Mouse (Mus musculus) stomach, embryonic 16.5 days (tissue): Measurements from ENCODE around the gene Vmn1r21. TPM values are rescaled to one million over a fixed set of nuclear protein-coding genes. Genes with fewer than 3 reads are reported as not detected.
A peak's percentile ranks its signal among the peaks of the same experiment; 100 is the strongest.
"Not testable (repeated sequence)": the region's sequence is repeated elsewhere in the genome, so short reads cannot be mapped to it uniquely, and the experiment has no call there.

Experiments
- ATAC-seq: fragments of 200-750 bp; cut with Nextera tagmentation; 2 replicates; pipeline ENCODE4 v1.8.0; 2017; ENCODE audit warnings: moderate number of reproducible peaks, moderate TSS enrichment; ENCODE audit not compliant: insufficient read depth, low FRiP score
- H3K27ac ChIP-seq: fragments of 300-500 bp; sonication (generic); 2 replicates; pipeline ENCODE4 v1.5.1; 2014; ENCODE audit warnings: low read length
- H3K27me3 ChIP-seq: fragments of 300-500 bp; sonication (generic); 2 replicates; pipeline ENCODE4 v1.6.1; 2014; ENCODE audit warnings: low read length, control low read depth, mixed read lengths; ENCODE audit not compliant: control insufficient read depth, insufficient read depth
- H3K36me3 ChIP-seq: fragments of 300-500 bp; sonication (generic); 2 replicates; pipeline ENCODE4 v1.6.1; 2014; ENCODE audit warnings: low read length; ENCODE audit not compliant: control insufficient read depth, insufficient read depth
- H3K4me1 ChIP-seq: fragments of 300-500 bp; sonication (generic); 2 replicates; pipeline ENCODE4 v1.6.1; 2014; ENCODE audit warnings: low read length, control low read depth, mixed read lengths; ENCODE audit not compliant: control insufficient read depth, insufficient read depth
- H3K4me2 ChIP-seq: fragments of 300-500 bp; sonication (generic); 2 replicates; pipeline ENCODE4 v1.6.1; 2014; ENCODE audit warnings: low read depth, low read length, mixed read lengths
- H3K4me3 ChIP-seq: fragments of 300-500 bp; sonication (generic); replicated peaks from 2 replicates; pipeline ENCODE4 v1.5.1; 2014; ENCODE audit warnings: mild to moderate bottlenecking, low read length
- H3K9ac ChIP-seq: fragments of 300-500 bp; sonication (generic); 2 replicates; pipeline ENCODE4 v1.6.1; 2014; ENCODE audit warnings: low read length
- H3K9me3 ChIP-seq: fragments of 300-500 bp; sonication (generic); replicated peaks from 2 replicates; pipeline ENCODE4 v1.6.1; 2016; ENCODE audit warnings: low read length, control low read depth; ENCODE audit not compliant: control insufficient read depth
- WGBS: fragments of 180-500 bp; shearing (Covaris S2); extraction: QIAGEN DNeasy Blood & Tissue Kit; methylation state at CpG from one replicate; pipeline ENCODE4 v1.1.7; 2014; 5-methylcytosine and 5-hydroxymethylcytosine counted together
- polyA plus RNA-seq: library from polyadenylated mRNA; unstranded; fragments of >200 nt; fragmentation: Nextera tagmentation; extraction: Ambion mirVana; gene quantifications from 2 replicates; pipeline ENCODE4 v1.2.1, GENCODE M21; 2015

Vmn1r21 gene
- polyA plus RNA-seq, result 0.13 TPM in 1 of 2 replicates, not detected in the other

GRCm38 (mm10) chr6:57850286-57850685, at the start of gene Vmn1r21:
Gene Vmn1r21 (minus strand): TSS chr6:57850343.
- H3K9ac ChIP-seq, result no peak within 1 kb of the TSS
- no peaks in the 10 kb centered on the region for H3K4me1 ChIP-seq
- H3K9me3 ChIP-seq, result no peaks in the 10 kb centered on the region
- no peak within 1 kb of the TSS for H3K4me3 ChIP-seq
- H3K27me3 ChIP-seq, result no peaks in the 10 kb centered on the region
- no peak for ATAC-seq
- no peak within 1 kb of the TSS for H3K27ac ChIP-seq
- WGBS, result 59% methylated on average over 1 of the region's 1 CpGs
- no peaks in the 10 kb centered on the region for H3K36me3 ChIP-seq
- H3K4me2 ChIP-seq, result no peak within 1 kb of the TSS

DNA sequence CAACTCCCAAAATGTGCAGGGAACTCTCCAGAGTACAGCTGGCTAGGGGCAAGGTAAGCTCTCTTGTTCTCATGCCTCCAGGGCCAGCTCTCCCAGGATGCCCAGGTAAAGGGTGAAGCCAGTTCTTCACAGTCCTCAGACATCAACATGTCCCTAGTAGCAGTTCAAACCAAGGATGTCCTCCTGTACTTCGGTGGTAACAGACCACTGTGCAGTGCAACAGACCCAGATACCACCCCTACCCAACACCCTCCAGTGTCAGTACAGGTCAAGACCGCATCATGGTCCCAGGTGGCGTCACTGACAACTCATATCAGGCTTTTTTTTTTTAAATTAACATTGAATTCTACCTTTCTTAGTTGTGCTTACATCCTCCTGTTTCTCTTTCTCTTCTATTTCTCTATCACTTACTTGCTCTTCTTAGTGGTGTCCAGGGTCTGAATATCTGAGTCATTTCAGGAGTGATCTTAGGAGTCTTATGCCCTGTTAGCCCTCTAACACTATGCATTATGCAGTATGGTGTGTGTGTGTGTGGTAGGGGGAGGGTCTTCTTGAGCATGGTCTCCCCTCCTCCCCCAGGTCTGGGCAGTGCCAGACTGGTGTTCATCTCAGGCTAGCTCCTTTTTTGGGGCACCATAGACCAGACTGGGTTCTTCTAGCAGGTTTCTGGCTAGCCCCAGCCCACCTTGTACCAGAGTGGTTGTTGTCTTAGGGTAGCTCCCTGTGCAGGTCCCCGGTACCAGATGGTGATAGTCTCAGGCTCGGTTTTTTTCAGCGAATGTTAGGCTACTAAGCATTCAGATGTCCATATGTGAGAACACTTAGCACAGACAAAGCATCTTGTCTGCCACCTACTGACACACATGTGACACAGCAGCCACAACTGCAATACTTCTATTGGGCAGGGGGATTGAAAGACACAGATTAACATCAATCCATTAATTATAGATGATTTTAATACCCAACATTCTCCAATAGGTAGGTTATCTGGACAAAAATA, 9.2 kb upstream of the Vmn1r21 start:
- Histone ChIP-seq H3K4me1 (no peaks in the 10 kb centered on the region), H3K27ac (no peak overlapping the region), H3K4me3 (no peak overlapping the region), H3K9ac (0 out of 2 replicates have a peak overlapping the region, but pooled peaks have one; percentile 21), H3K27me3 (no peaks in the 10 kb centered on the region), H3K36me3 (no peaks in the 10 kb centered on the region), H3K4me2 (peak overlapping the region; percentile 32; the same call in 1 of the 2 replicates), H3K9me3 (no peaks in the 10 kb centered on the region)
- WGBS, result 44% methylated on average over 6 of the region's 6 CpGs
- ATAC-seq, result peak; percentile 62; the same call in 1 of the 2 replicates

- H3K4me1 ChIP-seq, H3K27me3 ChIP-seq, H3K27ac ChIP-seq, H3K36me3 ChIP-seq, H3K4me3 ChIP-seq, H3K9ac ChIP-seq, ATAC-seq, H3K4me2 ChIP-seq, H3K9me3 ChIP-seq: not testable (repeated sequence)
- 93% methylated on average over 5 of the region's 5 CpGs for WGBS
Measured at GRCm38 (mm10) chr6:57851177-57851576, 1.0 kb upstream of the Vmn1r21 start.

DNA sequence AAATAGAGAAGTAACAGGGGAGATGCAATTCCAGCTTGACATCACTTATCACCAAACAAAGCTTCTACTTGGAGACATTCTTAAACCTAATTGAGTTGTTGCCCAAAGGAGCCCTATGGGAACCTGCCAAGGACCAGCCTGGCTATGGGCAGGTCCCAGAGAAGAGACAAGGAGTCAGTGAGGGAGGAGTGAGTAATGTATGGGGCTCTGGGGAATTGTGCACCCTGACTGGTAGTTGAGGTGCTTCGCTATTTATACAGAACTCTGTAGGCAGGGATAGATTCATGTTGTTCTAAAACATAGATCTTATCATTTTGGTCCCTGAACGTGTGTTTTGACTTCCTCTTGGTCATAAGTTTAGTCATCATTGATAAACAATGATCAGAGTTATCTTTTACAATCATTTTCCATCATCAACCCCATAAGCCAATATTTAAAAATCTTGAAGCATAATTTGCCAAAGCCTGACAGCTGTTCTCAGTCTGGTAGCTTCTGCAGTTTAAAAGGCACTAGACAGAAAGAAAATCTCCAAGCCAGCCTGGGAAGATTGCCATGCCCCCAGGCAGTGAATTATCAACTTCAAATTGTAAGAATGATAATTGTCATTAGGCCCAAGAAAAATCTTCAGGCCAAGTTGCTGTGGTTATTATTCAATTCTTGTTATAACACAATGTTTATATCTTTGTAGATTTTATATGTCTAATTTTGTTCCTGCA, 10.3 kb downstream of the Vmn1r21 start:
- 65% methylated on average over 2 of the region's 2 CpGs for WGBS
- Histone ChIP-seq H3K9ac (no peak overlapping the region), H3K27me3 (no peaks in the 10 kb centered on the region), H3K27ac (no peak overlapping the region), H3K9me3 (no peaks in the 10 kb centered on the region), H3K4me1 (no peaks in the 10 kb centered on the region), H3K4me2 (no peak overlapping the region), H3K4me3 (no peak overlapping the region), H3K36me3 (no peaks in the 10 kb centered on the region)
- no peak for ATAC-seq

DNA sequence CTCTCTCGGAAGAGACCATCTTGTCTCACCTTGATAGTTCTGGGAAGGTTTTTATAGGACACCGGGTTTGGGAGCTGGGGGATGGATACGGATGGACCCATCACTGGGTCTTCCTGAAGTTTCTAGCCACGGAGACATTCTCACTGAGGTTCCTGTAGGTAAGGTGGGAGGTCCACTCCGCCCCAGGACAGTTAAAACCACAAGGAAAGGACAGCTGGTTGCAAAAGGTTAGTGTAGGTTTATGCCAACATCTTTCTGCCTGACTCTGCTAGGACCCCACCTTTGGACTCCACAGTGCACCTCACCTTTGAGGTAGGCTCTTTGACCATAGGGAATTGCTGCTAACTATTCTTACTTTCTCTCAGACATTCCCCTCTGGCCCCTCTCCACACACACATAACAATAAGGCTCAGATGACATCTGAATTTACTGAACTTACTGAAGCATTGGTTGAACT, 24.9 kb downstream of the Vmn1r21 start:
- Histone ChIP-seq H3K36me3 (no peaks in the 10 kb centered on the region), H3K27ac (peak overlapping the region; percentile 94), H3K27me3 (no peaks in the 10 kb centered on the region), H3K4me3 (peak overlapping the region; percentile 85), H3K4me2 (peak overlapping the region; percentile 70), H3K9me3 (no peaks in the 10 kb centered on the region), H3K4me1 (0 out of 2 replicates have a peak, but pooled peaks cover 3% of the 10 kb centered on the region), H3K9ac (peak overlapping the region; percentile 96)
- 4% methylated on average over 5 of the region's 5 CpGs for WGBS
- ATAC-seq, result peak; percentile 19; the same call in 1 of the 2 replicates

DNA sequence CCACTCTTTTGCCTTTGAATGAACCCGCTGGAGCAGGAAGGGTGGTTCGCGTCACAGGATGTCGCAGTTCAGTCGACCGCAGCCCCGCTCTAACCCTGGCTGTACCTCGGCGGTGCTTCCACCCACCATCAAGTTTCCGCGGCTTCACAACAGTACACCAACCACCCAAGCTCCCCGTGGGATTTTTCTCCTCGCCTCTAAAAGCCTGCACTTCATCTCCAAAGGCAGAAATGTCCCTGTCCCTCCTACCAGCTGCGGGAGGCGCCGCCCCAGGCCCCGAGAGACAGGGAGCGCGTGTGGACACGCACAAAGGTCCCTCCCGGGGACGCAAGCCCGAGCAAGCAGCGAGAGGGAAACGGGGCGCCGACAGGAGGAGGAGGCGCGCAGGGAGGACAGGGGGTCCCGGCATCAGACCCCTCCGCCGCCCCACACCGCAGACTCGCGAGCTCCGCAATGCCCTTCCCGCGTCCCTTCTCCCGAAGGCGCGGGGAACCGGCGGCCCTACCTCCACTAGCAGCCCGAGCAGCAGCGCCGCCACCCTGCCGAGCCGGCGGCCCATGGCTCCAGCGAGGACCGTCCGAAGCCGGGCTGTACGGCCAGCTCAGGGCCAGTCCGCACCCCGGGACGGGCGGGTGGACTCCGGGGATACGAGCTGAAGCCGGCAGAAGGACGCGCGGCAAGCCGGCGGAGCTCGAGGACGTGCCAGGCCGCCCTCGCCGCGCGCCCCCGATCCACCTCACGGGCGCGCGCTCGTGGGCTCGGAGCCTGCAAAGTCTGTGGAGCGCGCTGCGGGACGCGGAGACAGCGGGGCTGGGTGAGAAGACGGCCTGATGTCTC, 25.5 kb downstream of the Vmn1r21 start, which contains the start of gene Vopp1:
Gene Vopp1 (minus strand): TSS at position 738 of the 837 bp plus-strand sequence.
- ATAC-seq, result peak; percentile 91
- Histone ChIP-seq H3K27ac (peak within 1 kb of the TSS; percentile 94), H3K4me3 (peak within 1 kb of the TSS; percentile 85), H3K9ac (peak within 1 kb of the TSS; percentile 96), H3K9me3 (no peaks in the 10 kb centered on the region), H3K4me2 (peak within 1 kb of the TSS; percentile 70), H3K27me3 (no peaks in the 10 kb centered on the region), H3K4me1 (0 out of 2 replicates have a peak, but pooled peaks cover 3% of the 10 kb centered on the region), H3K36me3 (no peaks in the 10 kb centered on the region)
- WGBS, result under 1% methylated on average over 87 of the region's 87 CpGs

DNA sequence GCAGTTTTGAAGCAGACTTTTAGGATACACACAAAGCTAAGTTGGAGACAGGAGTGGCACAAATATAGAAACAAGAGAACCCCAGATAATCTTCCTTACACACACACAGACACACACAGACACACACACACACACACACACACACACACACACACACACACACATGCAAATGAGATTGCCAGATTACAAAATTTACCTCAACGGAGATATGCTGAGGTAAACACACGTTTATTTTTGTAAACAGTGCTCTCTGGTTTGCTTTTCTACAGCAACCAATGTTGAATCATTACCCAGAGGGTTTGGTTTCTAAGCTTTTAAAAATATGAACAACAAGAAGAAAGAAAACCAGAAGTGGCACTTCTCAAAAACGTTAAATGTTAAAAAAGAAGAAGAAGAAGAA, 26.7 kb downstream of the Vmn1r21 start:
- H3K27me3 ChIP-seq, result no peaks in the 10 kb centered on the region
- H3K27ac ChIP-seq, result no peak overlapping the region
- no peaks in the 10 kb centered on the region for H3K36me3 ChIP-seq
- ATAC-seq, result no peak
- H3K4me3 ChIP-seq, result peak overlapping the region; percentile 25
- WGBS, result 6% methylated on average over 3 of the region's 3 CpGs
- no peak overlapping the region for H3K9ac ChIP-seq
- 0 out of 2 replicates have a peak, but pooled peaks cover 3% of the 10 kb centered on the region for H3K4me1 ChIP-seq
- H3K9me3 ChIP-seq, result no peaks in the 10 kb centered on the region
- peak overlapping the region; percentile 70 for H3K4me2 ChIP-seq

DNA sequence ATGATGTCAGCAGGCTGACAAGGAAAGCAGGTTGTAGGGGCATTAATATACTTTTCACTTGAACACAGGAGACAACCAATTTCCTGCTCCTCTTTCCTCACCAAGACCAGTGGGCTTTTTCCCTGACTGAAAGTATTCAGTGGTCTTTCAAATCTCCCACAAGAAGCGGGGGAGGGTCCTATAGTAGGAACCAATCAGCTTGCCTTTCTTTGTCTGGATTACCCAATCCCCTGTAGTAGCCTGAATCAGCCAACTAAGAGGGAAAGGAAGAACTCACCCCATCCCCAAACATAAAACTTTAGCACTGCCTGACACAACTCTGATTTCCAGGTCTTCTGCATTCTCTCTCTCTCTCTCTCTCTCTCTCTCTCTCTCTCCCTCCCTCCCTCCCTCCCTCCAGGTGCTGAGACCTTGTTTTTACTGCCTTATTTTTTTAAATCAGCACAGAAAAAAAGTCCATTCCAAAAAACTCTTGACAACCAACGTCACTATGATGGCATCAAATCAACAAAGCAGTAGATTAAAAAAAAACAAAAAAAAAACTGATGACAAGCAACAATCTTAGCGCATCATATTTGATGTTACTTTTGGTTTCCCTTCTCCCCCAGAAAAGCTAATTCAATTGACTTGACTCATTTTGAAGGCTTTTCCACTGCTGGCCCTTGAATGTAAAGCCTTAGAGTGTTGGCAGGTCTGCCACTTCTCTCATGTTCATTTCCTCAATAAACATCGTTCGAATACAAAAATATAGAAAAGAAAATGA, 27.3 kb downstream of the Vmn1r21 start:
- WGBS, result 58% methylated on average over 5 of the region's 5 CpGs
- Histone ChIP-seq H3K4me3 (peak overlapping the region; percentile 13), H3K27ac (peak overlapping the region; percentile 55), H3K4me2 (peak overlapping the region; percentile 70), H3K27me3 (no peaks in the 10 kb centered on the region), H3K36me3 (no peaks in the 10 kb centered on the region), H3K9me3 (no peaks in the 10 kb centered on the region), H3K9ac (no peak overlapping the region), H3K4me1 (0 out of 2 replicates have a peak, but pooled peaks cover 3% of the 10 kb centered on the region)
- ATAC-seq, result peak; percentile 42; the same call in 1 of the 2 replicates
